Mouse (Mus musculus): ENCODE measurements around the gene Nf2. TPM values are rescaled to one million over a fixed set of nuclear protein-coding genes. Genes with fewer than 3 reads are reported as not detected.

Gene Nf2
- polyA plus RNA-seq, 1 experiment = 77.7 TPM

DNA sequence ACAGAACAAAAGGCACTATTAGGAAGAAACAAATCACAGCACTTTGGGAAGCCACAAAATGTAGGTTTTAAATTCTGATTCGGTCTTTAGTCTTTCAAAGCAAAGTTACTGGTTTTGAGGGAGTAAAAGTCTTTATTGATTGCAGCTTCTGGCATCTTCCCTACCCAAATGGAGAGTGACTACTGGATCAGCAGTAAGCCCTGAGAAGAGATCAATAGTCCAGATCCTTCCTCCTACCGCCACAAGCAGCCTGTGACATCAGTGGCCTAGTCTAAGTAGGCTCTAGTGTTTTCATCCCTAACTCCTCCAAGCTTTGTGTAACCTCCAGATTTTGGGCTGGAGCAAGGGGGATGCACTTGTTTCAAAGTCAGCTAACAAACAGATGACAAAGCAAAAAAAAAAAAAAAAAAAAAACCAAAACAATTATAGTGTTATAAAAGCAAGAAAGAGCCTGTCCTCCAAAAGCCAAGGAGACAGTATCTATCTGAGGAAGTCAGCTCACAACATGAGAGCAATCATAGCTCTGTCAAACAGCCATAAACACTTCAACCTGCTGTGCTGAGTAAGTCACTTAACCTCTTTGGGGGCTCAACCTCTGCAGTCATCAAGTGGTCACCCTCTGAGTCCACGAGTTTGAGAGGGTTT, 15.9 kb downstream of the Nf2 start:
- H3K36me3 ChIP-seq (ENCODE audit: control insufficient read depth, insufficient read depth, low read length, poor library complexity, severe bottlenecking) = no peaks in the 10 kb centered on the region

DNA sequence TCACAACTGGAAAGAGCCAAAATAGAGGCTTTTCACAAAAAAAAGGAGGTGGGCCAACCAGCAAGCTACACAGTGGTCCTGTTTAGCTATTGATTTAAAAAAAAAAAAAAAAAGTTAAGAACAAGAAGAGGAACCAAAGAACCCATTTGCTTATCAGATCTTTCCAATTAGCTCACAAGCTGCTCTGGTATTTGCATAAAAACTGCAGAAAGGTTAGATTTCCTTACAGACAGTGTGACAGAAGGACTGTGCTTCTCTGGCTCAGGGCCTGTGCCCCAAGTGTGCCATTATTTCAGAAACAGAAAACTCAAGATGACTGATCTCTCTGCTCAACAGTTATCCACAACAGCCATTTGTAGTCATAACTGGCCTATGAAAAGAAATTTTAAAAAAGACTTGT, 18.3 kb downstream of the Nf2 start:
- no peak overlapping the region for H3K9ac ChIP-seq (ENCODE audit: low read depth, poor library complexity, severe bottlenecking)
- H3K9me3 ChIP-seq (replicated peaks; ENCODE audit: control insufficient read depth, insufficient read depth, low read length, poor library complexity, severe bottlenecking) = no peaks in the 10 kb centered on the region
- H3K4me3 ChIP-seq (ENCODE audit: low read depth, low read length) = no peak overlapping the region
- H3K4me1 ChIP-seq (ENCODE audit: control insufficient read depth, insufficient read depth, low read length) = no peaks in the 10 kb centered on the region
- H3K27me3 ChIP-seq (ENCODE audit: control insufficient read depth, insufficient read depth, low read length, poor library complexity, severe bottlenecking) = no peaks in the 10 kb centered on the region
- no peak overlapping the region for H3K27ac ChIP-seq (ENCODE audit: insufficient read depth, low read length)
- no peak for TF ChIP-seq POLR2A (IDR thresholded peaks at IDR 0.05; ENCODE audit: insufficient read depth, low read length)
- TF ChIP-seq EP300 (IDR thresholded peaks at IDR 0.05; ENCODE audit: insufficient read depth, low read depth, low read length) = no peak
- no peak for TF ChIP-seq CTCF (IDR thresholded peaks at IDR 0.05; ENCODE audit: low read depth, low read length)
- H3K36me3 ChIP-seq (ENCODE audit: control insufficient read depth, insufficient read depth, low read length, poor library complexity, severe bottlenecking) = no peaks in the 10 kb centered on the region

More for the DNA sequence above, 15.9 kb downstream of the Nf2 start:
- Histone ChIP-seq H3K9ac (ENCODE audit: low read depth, poor library complexity, severe bottlenecking) (no peak overlapping the region), H3K9me3 (replicated peaks; ENCODE audit: control insufficient read depth, insufficient read depth, low read length, poor library complexity, severe bottlenecking) (no peaks in the 10 kb centered on the region), H3K27ac (ENCODE audit: insufficient read depth, low read length) (no peak overlapping the region), H3K4me3 (ENCODE audit: low read depth, low read length) (no peak overlapping the region), H3K27me3 (ENCODE audit: control insufficient read depth, insufficient read depth, low read length, poor library complexity, severe bottlenecking) (no peaks in the 10 kb centered on the region), H3K4me1 (ENCODE audit: control insufficient read depth, insufficient read depth, low read length) (no peaks in the 10 kb centered on the region)
- TF ChIP-seq POLR2A (IDR thresholded peaks at IDR 0.05; ENCODE audit: insufficient read depth, low read length) (no peak), EP300 (IDR thresholded peaks at IDR 0.05; ENCODE audit: insufficient read depth, low read depth, low read length) (no peak), CTCF (IDR thresholded peaks at IDR 0.05; ENCODE audit: low read depth, low read length) (no peak)

DNA sequence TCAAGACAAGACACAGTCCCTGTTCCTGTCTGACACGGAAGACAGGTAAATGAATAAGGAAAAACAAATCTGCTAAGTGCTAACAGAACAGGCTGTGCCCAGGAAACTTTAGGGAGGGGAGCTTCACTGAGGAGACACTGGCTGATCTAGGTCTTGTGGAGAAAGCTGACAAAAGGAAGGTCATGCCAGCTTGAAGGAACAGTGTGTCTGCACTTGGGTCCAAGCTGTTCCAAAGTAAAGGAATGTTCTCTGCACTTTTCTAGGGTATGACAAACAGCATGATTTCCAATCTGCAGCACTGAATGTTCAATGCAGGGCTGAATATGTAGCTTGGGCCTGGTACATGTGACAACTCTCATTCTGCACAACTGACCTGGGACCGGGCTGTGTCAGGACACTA, 21.4 kb downstream of the Nf2 start:
- TF ChIP-seq POLR2A (IDR thresholded peaks at IDR 0.05; ENCODE audit: insufficient read depth, low read length) (no peak), CTCF (IDR thresholded peaks at IDR 0.05; ENCODE audit: low read depth, low read length) (no peak)
- Histone ChIP-seq H3K4me1 (ENCODE audit: control insufficient read depth, insufficient read depth, low read length) (peaks cover 3% of the 10 kb centered on the region), H3K27ac (ENCODE audit: insufficient read depth, low read length) (no peak overlapping the region), H3K36me3 (ENCODE audit: control insufficient read depth, insufficient read depth, low read length, poor library complexity, severe bottlenecking) (no peaks in the 10 kb centered on the region), H3K4me3 (ENCODE audit: low read depth, low read length) (no peak overlapping the region), H3K27me3 (ENCODE audit: control insufficient read depth, insufficient read depth, low read length, poor library complexity, severe bottlenecking) (no peaks in the 10 kb centered on the region), H3K9ac (ENCODE audit: low read depth, poor library complexity, severe bottlenecking) (no peak overlapping the region), H3K9me3 (replicated peaks; ENCODE audit: control insufficient read depth, insufficient read depth, low read length, poor library complexity, severe bottlenecking) (no peaks in the 10 kb centered on the region)

DNA sequence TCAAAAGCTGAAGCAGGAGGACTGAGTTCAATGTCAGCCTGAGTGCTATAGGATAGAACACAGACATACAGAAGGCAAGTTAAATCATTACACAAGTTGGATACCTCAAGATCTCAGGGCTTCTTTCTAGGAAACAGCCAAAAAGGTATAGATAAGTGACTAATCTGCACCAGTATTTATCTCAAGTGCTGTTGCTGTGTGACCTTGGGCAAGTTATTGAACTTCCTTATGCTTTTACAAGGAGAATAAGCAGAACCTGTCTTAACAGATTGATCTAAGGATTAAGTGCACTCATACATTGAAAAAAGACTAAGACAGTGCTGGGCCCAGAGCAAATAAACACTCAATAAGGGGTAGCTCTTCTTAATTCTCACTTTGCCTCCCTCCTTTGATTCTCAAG, 22.0 kb downstream of the Nf2 start:
- Histone ChIP-seq H3K4me1 (ENCODE audit: control insufficient read depth, insufficient read depth, low read length) (peaks cover 3% of the 10 kb centered on the region), H3K27me3 (ENCODE audit: control insufficient read depth, insufficient read depth, low read length, poor library complexity, severe bottlenecking) (no peaks in the 10 kb centered on the region), H3K4me3 (ENCODE audit: low read depth, low read length) (no peak overlapping the region), H3K27ac (ENCODE audit: insufficient read depth, low read length) (no peak overlapping the region), H3K36me3 (ENCODE audit: control insufficient read depth, insufficient read depth, low read length, poor library complexity, severe bottlenecking) (no peaks in the 10 kb centered on the region), H3K9ac (ENCODE audit: low read depth, poor library complexity, severe bottlenecking) (no peak overlapping the region), H3K9me3 (replicated peaks; ENCODE audit: control insufficient read depth, insufficient read depth, low read length, poor library complexity, severe bottlenecking) (no peaks in the 10 kb centered on the region)
- TF ChIP-seq POLR2A (IDR thresholded peaks at IDR 0.05; ENCODE audit: insufficient read depth, low read length) (no peak), CTCF (IDR thresholded peaks at IDR 0.05; ENCODE audit: low read depth, low read length) (no peak), EP300 (IDR thresholded peaks at IDR 0.05; ENCODE audit: insufficient read depth, low read depth, low read length) (no peak)

DNA sequence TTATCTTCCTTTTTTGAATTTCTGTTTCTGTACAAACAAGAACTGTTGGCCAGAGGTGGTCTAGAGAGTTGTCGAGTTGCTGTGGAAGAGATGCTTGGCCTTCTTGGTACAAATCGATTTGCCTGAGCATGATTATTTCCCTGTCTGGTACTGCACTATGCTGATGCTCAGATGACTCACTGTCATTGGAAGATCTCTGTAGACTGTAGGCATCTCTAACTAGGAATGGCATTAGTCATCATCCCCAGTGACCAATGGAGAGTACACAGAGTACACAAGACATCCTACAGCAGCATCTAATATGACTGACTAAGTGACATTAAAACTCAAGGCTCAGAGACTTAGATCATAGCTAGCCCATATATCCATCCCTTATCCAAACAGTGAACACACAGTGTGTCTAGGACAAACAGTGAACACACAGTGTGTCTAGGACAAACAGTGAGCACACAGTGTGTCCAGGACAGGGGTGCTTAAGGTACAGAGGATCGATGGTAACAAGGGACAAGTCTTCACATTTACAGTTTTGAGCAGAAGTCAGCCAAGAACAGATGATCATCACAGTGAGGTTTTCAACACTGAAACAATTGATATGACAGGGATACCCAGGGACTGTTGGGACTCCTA, 23.1 kb downstream of the Nf2 start:
- Histone ChIP-seq H3K9ac (ENCODE audit: low read depth, poor library complexity, severe bottlenecking) (no peak overlapping the region), H3K27ac (ENCODE audit: insufficient read depth, low read length) (no peak overlapping the region), H3K4me1 (ENCODE audit: control insufficient read depth, insufficient read depth, low read length) (peaks cover 3% of the 10 kb centered on the region), H3K4me3 (ENCODE audit: low read depth, low read length) (no peak overlapping the region), H3K9me3 (replicated peaks; ENCODE audit: control insufficient read depth, insufficient read depth, low read length, poor library complexity, severe bottlenecking) (no peaks in the 10 kb centered on the region), H3K27me3 (ENCODE audit: control insufficient read depth, insufficient read depth, low read length, poor library complexity, severe bottlenecking) (no peaks in the 10 kb centered on the region), H3K36me3 (ENCODE audit: control insufficient read depth, insufficient read depth, low read length, poor library complexity, severe bottlenecking) (no peaks in the 10 kb centered on the region)
- TF ChIP-seq EP300 (IDR thresholded peaks at IDR 0.05; ENCODE audit: insufficient read depth, low read depth, low read length) = no peak
- TF ChIP-seq CTCF (IDR thresholded peaks at IDR 0.05; ENCODE audit: low read depth, low read length) = no peak
- TF ChIP-seq POLR2A (IDR thresholded peaks at IDR 0.05; ENCODE audit: insufficient read depth, low read length) = no peak

DNA sequence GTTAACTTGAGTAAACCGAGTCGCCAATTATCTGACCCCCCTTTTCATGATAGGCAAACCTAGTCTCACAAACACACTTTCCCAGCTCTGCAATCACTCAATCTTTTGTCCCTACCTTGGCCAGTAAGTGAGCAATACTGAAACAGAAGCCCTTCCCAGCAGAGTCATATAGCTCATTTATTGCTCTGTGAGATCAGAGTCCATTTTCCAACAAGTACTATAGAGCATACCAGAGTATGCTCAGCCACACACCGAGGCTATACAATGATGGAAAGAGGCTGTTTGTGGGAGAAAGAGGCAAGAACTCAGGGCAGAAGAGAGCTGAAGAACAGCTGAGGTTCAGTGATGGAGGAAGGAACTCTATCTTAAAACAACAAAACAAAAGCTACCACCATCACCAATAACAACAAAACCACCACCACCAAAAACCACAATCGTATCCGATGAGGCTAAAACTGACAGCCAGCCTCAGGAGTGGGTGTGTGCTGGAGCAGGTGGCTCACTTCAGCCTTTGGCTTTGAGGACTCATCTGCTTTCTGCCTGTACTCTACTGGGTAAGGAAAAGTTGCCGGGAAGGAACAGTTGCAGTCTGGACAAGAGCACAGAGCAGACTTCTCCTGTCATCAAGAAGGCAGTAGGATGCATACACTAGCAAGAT, 25.6 kb downstream of the Nf2 start:
- Histone ChIP-seq H3K27ac (ENCODE audit: insufficient read depth, low read length) (no peak overlapping the region), H3K9me3 (replicated peaks; ENCODE audit: control insufficient read depth, insufficient read depth, low read length, poor library complexity, severe bottlenecking) (no peaks in the 10 kb centered on the region), H3K9ac (ENCODE audit: low read depth, poor library complexity, severe bottlenecking) (no peak overlapping the region), H3K4me1 (ENCODE audit: control insufficient read depth, insufficient read depth, low read length) (peaks cover 3% of the 10 kb centered on the region), H3K36me3 (ENCODE audit: control insufficient read depth, insufficient read depth, low read length, poor library complexity, severe bottlenecking) (peaks cover 15% of the 10 kb centered on the region; the same call in 1 of the 2 replicates), H3K4me3 (ENCODE audit: low read depth, low read length) (no peak overlapping the region), H3K27me3 (ENCODE audit: control insufficient read depth, insufficient read depth, low read length, poor library complexity, severe bottlenecking) (no peaks in the 10 kb centered on the region)
- no peak for TF ChIP-seq EP300 (IDR thresholded peaks at IDR 0.05; ENCODE audit: insufficient read depth, low read depth, low read length)
- no peak for TF ChIP-seq CTCF (IDR thresholded peaks at IDR 0.05; ENCODE audit: low read depth, low read length)
- TF ChIP-seq POLR2A (IDR thresholded peaks at IDR 0.05; ENCODE audit: insufficient read depth, low read length) = no peak
